ENCODE assay signal across 8 mouse cellular contexts in genomic region chr10:59896911-59897331, GRCm38 (mm10). TPM values are rescaled to one million over a fixed set of nuclear protein-coding genes. Genes with fewer than 3 reads are reported as not detected.
A peak's percentile ranks its signal among the peaks of the same experiment; 100 is the strongest.
DNase-seq lines count a peak whose midpoint lies in the region; ATAC-seq and TF ChIP-seq lines count a peak whose summit lies in the region.

No protein-coding gene starts in this region.

- H3K9me3 ChIP-seq in kidney, postnatal 0 days (replicated peaks; ENCODE audit: low read length): no peaks in the 10 kb centered on the region
- no peaks in the 10 kb centered on the region for H3K9me3 ChIP-seq in midbrain, embryonic 10.5 days (replicated peaks)

- H3K9ac ChIP-seq in kidney, postnatal 0 days (ENCODE audit: low read depth, low read length): no peak overlapping the region

- no peak for TF ChIP-seq POLR2A in embryonic fibroblast, embryonic 13.5 days (IDR thresholded peaks at IDR 0.05; ENCODE audit: low read depth, low read length)
- no peak for TF ChIP-seq POLR2A in thymus, adult 2 months (IDR thresholded peaks at IDR 0.05; ENCODE audit: control insufficient read depth, extremely low read depth, insufficient read depth, low read length, poor library complexity)

- no peak for TF ChIP-seq CTCF in embryonic fibroblast, embryonic 13.5 days (IDR thresholded peaks at IDR 0.05; ENCODE audit: borderline replicate concordance, insufficient read depth, low read length)
- TF ChIP-seq CTCF in kidney, postnatal 0 days (IDR thresholded peaks at IDR 0.05; ENCODE audit: low read depth): no peak
- no peak for TF ChIP-seq CTCF in thymus, adult 2 months (IDR thresholded peaks at IDR 0.05; ENCODE audit: borderline replicate concordance, control insufficient read depth, extremely low read depth, insufficient read depth, low read length, poor library complexity)

- H3K27ac ChIP-seq in embryonic fibroblast, embryonic 13.5 days (ENCODE audit: insufficient read depth, low read length): peak overlapping the region; percentile 86
- peak overlapping the region; percentile 52; the same call in 1 of the 2 replicates for H3K27ac ChIP-seq in kidney, postnatal 0 days
- H3K27ac ChIP-seq in midbrain, embryonic 10.5 days (replicated peaks): peak overlapping the region; percentile 92
- peak overlapping the region; percentile 93 for H3K27ac ChIP-seq in thymus, adult 2 months (ENCODE audit: control insufficient read depth, insufficient read depth, low read length)

- no peak for ATAC-seq in kidney, postnatal 0 days (replicated peaks; ENCODE audit: low FRiP score, low read depth)
- ATAC-seq in frontal cortex, adult (ENCODE audit: low TSS enrichment): no peak

- 65% methylated on average over 3 of the region's 3 CpGs for WGBS in kidney, postnatal 0 days
- 51% methylated on average over 3 of the region's 3 CpGs for WGBS in midbrain, embryonic 10.5 days
- WGBS in thymus, adult 2 months: 0% methylated on average over 3 of the region's 3 CpGs

- no peak overlapping the region for H3K4me3 ChIP-seq in embryonic fibroblast, embryonic 13.5 days (ENCODE audit: insufficient read depth, low read length)
- no peak overlapping the region for H3K4me3 ChIP-seq in kidney, postnatal 0 days (replicated peaks; ENCODE audit: low read depth, low read length)
- H3K4me3 ChIP-seq in midbrain, embryonic 10.5 days: peak overlapping the region; percentile 32
- peak overlapping the region; percentile 11 for H3K4me3 ChIP-seq in thymus, adult 2 months (ENCODE audit: control insufficient read depth, insufficient read depth, low read length)

- peaks cover 17% of the 10 kb centered on the region for H3K4me1 ChIP-seq in embryonic fibroblast, embryonic 13.5 days (ENCODE audit: control insufficient read depth, insufficient read depth, low read length)
- H3K4me1 ChIP-seq in kidney, postnatal 0 days (replicated peaks; ENCODE audit: insufficient read depth, low read length): peaks cover 25% of the 10 kb centered on the region
- peaks cover 78% of the 10 kb centered on the region for H3K4me1 ChIP-seq in midbrain, embryonic 10.5 days
- peaks cover 68% of the 10 kb centered on the region for H3K4me1 ChIP-seq in thymus, adult 2 months (replicated peaks; ENCODE audit: control insufficient read depth, insufficient read depth, low read length)

- no peak overlapping the region for H3K4me2 ChIP-seq in kidney, postnatal 0 days (ENCODE audit: low read length)

- no peaks in the 10 kb centered on the region for H3K27me3 ChIP-seq in kidney, postnatal 0 days (ENCODE audit: insufficient read depth, low read length)
- no peaks in the 10 kb centered on the region for H3K27me3 ChIP-seq in midbrain, embryonic 10.5 days (ENCODE audit: low read depth, poor library complexity, severe bottlenecking)
- no peaks in the 10 kb centered on the region for H3K27me3 ChIP-seq in thymus, adult 2 months (ENCODE audit: control insufficient read depth, insufficient read depth, low read length)

- peak; percentile 70 to 77 for DNase-seq in right cerebral cortex, postnatal 10 days (ENCODE audit: low spot score in 2 of 2)
- no peak for DNase-seq in right cerebral cortex, postnatal 36 days (ENCODE audit: low spot score in 2 of 2)
- no peak for DNase-seq in kidney, postnatal 0 days (ENCODE audit: low spot score)
- no peak for DNase-seq in midbrain, embryonic 10.5 days (ENCODE audit: low spot score)
- DNase-seq in thymus, adult 2 months: peak; percentile 90
- no peak for DNase-seq in cerebellum, postnatal 25 days

- peaks cover 44% of the 10 kb centered on the region; the same call in 1 of the 2 replicates for H3K36me3 ChIP-seq in kidney, postnatal 0 days (ENCODE audit: insufficient read depth, low read length)
- peaks cover 60% of the 10 kb centered on the region for H3K36me3 ChIP-seq in midbrain, embryonic 10.5 days
- no peaks in the 10 kb centered on the region; the same call in 1 of the 2 replicates for H3K36me3 ChIP-seq in thymus, adult 2 months (ENCODE audit: control insufficient read depth, insufficient read depth, low read length)

RNA-seq across cellular contexts. Expression of gene Dnajb12, which starts 17.6 kb away (rescaled TPM):
- 31.5 and 36.2 TPM in 2 replicates for polyA plus RNA-seq in embryonic fibroblast, embryonic 13.5 days (2011; ENCODE audit: insufficient read length, low read depth, missing spikeins)
- 27.9 and 30.2 TPM in 2 replicates for polyA plus RNA-seq in kidney, postnatal 0 days (2015; fragmentation: Nextera tagmentation; extraction: Ambion mirVana)
- 27.3 and 27.6 TPM in 2 replicates for polyA plus RNA-seq in midbrain, embryonic 10.5 days (2016; fragmentation: Nextera tagmentation; extraction: Ambion mirVana)
- polyA plus RNA-seq in thymus, adult 2 months (2012; rRNA removed): 44.6 and 50.4 TPM in 2 replicates

RNA-seq across cellular contexts. Expression of gene Ddit4, which starts 54.7 kb away (rescaled TPM):
- polyA plus RNA-seq in embryonic fibroblast, embryonic 13.5 days (2011; ENCODE audit: insufficient read length, low read depth, missing spikeins): 150 and 156 TPM in 2 replicates
- 23.0 and 24.0 TPM in 2 replicates for polyA plus RNA-seq in kidney, postnatal 0 days (2015; fragmentation: Nextera tagmentation; extraction: Ambion mirVana)
- polyA plus RNA-seq in midbrain, embryonic 10.5 days (2016; fragmentation: Nextera tagmentation; extraction: Ambion mirVana): 31.8 and 31.9 TPM in 2 replicates
- 157 and 190 TPM in 2 replicates for polyA plus RNA-seq in thymus, adult 2 months (2012; rRNA removed)

Comparison
In these comparisons a context has a peak if more than half of its experiments do, and no peak if none do; other contexts are left out.
1. DNase-seq: peak in right cerebral cortex, postnatal 10 days (2 of 2) and thymus, adult 2 months (single experiment); none in right cerebral cortex, postnatal 36 days (0 of 2), kidney, postnatal 0 days (single experiment), midbrain, embryonic 10.5 days (single experiment) and cerebellum, postnatal 25 days (0 of 2).
2. H3K4me3 ChIP-seq: peak in midbrain, embryonic 10.5 days (single experiment) and thymus, adult 2 months (single experiment); none in embryonic fibroblast, embryonic 13.5 days (single experiment) and kidney, postnatal 0 days (single experiment).
3. Peak in every context shown above with its lines, with median percentiles within 50 percentile points of each other: H3K27ac ChIP-seq.